Mouse (Mus musculus) testis, adult 2 months (tissue): ENCODE measurements at regions not wholly inside any gene's neighbourhood (a gene's known extent, or its start where the extent isn't known, plus 50 kb on each side); places are given as distances from the start of the nearest gene placed in this dataset.

Source experiments
- CTCF ChIP-seq: fragments of 200-500 bp; IDR thresholded peaks from 2 replicates; pipeline ENCODE4 v1.5.1; 2012; ENCODE audit warnings: low read depth, mild to moderate bottlenecking, inconsistent platforms, low read length, moderate library complexity; ENCODE audit not compliant: control insufficient read depth, insufficient read depth, insufficient replicate concordance
- POLR2A ChIP-seq: fragments of 200-500 bp; IDR thresholded peaks from 2 replicates; pipeline ENCODE4 v1.6.1; 2012; ENCODE audit warnings: low read depth, mild to moderate bottlenecking, inconsistent platforms, low read length, moderate library complexity; ENCODE audit not compliant: control insufficient read depth

GRCm38 (mm10) chr8:8861331-8861940 is 171.1 kb upstream of the Arglu1 start:
- TF ChIP-seq POLR2A: no peak
- no peak for TF ChIP-seq CTCF
